Mouse (Mus musculus) retina, postnatal 1 day (tissue): ENCODE results near the gene Bbs4.

Source experiments
- DNase-seq: peaks from one replicate; pipeline ENCODE4 v3.0.0-alpha.2; 2012

The Bbs4 gene

GRCm38 (mm10) chr9:59291688-59292492 lies 61.4 kb downstream of the Bbs4 start:
- no peak for DNase-seq

GRCm38 (mm10) chr9:59290957-59291687 lies 62.2 kb downstream of the Bbs4 start, which contains the start of gene Adpgk:
Adpgk (plus strand) TSS chr9:59291558.
- DNase-seq, result peak; percentile 100

GRCm38 (mm10) chr9:59289529-59290115 lies 63.7 kb downstream of the Bbs4 start:
- DNase-seq, result no peak

DNA sequence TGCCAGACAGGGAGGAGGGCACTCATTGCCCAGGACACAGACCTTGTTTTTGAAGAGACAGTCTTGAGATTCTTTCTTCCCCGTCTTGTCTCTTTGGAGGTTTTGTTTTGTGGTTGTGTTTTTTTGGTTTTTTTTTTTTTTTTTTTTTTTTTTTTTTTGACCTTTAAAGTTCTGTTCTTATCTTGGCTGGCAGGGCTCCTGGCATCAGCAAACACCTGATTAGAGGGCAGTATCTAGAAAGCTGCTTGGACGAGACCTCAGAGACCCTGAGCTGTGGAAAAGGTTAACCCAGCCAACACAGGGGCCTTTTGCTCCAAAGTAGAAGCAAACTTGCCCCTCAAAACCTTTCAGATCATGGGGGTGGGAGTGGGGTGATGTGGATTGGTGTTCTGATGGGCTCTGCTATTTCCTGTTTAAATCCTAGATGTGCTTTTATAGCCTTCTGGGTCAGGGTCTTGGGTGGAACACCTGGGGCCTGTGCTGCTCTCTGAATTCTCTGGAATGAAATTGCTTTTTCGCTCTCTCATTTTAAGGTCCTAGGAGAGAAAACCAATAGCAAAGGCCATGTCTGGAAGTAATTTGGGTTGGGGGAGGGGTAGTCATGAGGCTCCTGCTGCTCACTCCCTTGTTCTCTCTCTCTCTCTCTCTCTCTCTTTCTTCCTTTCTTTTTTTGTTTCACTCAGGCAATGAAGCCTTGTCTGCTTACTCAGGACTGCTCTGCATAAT lies 64.5 kb downstream of the Bbs4 start:
- no peak for DNase-seq

DNA sequence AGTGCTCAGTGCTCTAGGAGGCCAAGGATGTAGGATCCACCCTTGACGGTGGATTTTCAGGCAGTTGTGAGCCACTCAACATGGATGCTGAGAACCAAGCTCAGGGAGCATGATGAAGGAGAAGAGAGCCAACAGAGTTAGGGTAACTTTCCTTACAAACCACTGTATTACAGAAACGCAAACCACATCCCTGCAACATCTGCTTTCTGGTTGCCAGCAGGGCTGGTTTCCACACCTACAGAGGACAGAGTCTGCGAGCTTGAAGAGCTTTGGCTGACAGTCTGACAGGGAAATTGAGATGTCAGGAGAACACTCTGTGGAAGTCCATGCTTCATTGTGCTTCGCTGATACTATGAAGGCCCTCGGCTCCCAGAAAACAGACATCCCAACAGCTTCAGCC lies 65.2 kb downstream of the Bbs4 start:
- DNase-seq, result no peak

DNA sequence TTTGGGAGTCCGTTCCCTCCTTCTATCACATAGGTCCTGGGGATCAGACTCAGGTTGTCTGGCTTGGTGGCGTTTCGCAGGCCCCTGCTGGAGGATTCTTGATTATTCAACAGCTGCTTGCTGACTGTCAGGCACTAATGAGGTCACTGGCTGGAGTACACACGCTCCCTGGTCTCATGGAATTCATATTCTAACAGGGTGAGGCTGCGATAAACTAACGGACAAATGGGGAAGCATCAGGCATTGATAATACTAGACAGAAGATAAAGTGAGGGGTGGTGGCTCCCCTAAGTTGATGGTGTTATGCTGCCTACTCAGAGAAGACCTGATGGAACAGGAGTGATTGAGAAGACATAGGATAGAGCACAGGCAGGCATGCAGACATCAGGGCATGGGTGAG lies 67.7 kb downstream of the Bbs4 start:
- DNase-seq, result peak; percentile 49

- DNase-seq, result no peak
Measured at GRCm38 (mm10) chr9:59282683-59282986, 70.7 kb downstream of the Bbs4 start.

DNA sequence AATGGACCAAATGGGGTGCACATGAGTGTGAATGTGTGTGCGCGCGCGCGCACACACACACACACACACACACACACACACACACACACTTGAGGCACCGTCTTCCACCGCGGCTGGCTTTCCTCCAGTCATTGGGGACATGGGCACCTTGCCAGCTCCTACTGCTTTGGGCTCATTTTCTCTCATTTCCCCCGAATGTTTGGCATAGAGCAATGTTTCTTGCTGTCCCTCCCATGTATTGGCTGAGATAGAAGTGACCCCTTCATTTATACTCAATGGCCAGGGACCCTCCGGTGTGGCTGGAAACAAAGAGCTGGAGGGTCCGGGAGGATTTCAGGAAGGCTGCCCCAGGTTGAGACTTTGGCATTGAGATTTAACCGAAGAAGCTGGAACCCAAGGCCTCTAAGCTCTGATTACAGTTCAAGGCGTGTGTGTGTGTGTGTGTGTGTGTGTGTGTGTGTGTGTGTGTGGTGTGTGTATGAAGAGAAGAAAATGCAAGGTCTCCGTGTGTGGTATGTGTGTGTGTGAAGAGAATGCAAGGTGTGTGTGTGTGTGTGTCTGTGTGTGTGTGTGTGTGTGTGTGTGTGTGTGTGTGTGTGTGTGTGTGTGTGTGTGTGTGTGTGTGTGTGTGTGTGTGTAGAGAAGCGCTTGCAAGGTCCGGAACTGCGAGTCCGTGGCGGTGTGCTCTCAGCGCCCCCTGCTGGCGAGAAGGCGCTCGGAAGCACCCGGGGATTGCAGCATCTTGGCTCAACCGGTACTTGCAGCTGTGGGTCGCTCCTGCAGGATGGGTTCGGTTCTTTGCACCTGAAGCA lies 71.2 kb downstream of the Bbs4 start:
- peak; percentile 82 for DNase-seq

- DNase-seq, result no peak
Measured at GRCm38 (mm10) chr9:59280888-59281287, 72.4 kb downstream of the Bbs4 start.

GRCm38 (mm10) chr9:59278694-59279093 lies 74.6 kb downstream of the Bbs4 start:
- no peak for DNase-seq

DNA sequence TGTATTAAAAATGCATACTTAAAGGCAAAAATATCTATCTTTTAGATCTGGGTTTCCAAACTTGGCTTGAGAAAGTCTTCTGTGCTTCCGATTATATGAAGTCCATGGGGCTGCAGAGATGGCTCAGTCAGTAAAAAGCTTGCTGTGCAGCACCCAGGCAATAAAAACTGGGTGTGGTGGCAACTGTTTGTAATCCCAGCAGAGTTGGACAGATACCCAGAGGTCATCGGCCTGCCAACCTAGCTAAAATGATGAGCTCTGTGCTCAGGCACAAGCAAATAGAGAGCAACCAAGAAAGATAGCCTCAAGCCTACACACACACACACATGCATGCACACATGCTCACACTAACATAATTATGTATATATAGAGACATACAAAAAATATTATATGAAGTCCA lies 75.1 kb downstream of the Bbs4 start:
- DNase-seq, result no peak

- DNase-seq, result peak; percentile 83
Measured at GRCm38 (mm10) chr9:59274846-59275455, 78.4 kb downstream of the Bbs4 start.

- no peak for DNase-seq
Measured at GRCm38 (mm10) chr9:59273199-59273598, 80.1 kb downstream of the Bbs4 start.
